Mouse (Mus musculus) spleen, postnatal 10 days (tissue): Measurements from ENCODE around the gene AL731706.2.
"Not testable (repeated sequence)": the region's sequence is repeated elsewhere in the genome, so short reads cannot be mapped to it uniquely, and the experiment has no call there.

Source experiments
- DNase-seq, 2 experiments: peaks; one replicate each; pipeline ENCODE4 v3.0.0; 2021 to 2022; ENCODE audit warnings: low spot score in 2 of 2

AL731706.2 gene

GRCm38 (mm10) chr2:136885579-136885978 is at the start of gene AL731706.2:
Gene AL731706.2 (minus strand): TSS chr2:136885679.
- DNase-seq: no peak

GRCm38 (mm10) chr2:136921003-136921408 is 35.5 kb upstream of the AL731706.2 start:
- DNase-seq: peak; percentile 8 to 14

- no peak for DNase-seq
Observed at GRCm38 (mm10) chr2:136920257-136920993, 34.9 kb upstream of the AL731706.2 start.

GRCm38 (mm10) chr2:136919433-136919832 is 34.0 kb upstream of the AL731706.2 start:
- DNase-seq: no peak

- no peak for DNase-seq
Observed at GRCm38 (mm10) chr2:136914334-136914902, 28.9 kb upstream of the AL731706.2 start.

GRCm38 (mm10) chr2:136913021-136913420 is 27.5 kb upstream of the AL731706.2 start:
- no peak for DNase-seq

GRCm38 (mm10) chr2:136911958-136912411 is 26.5 kb upstream of the AL731706.2 start:
- DNase-seq: no peak

GRCm38 (mm10) chr2:136909298-136909697 is 23.8 kb upstream of the AL731706.2 start:
- DNase-seq: no peak

- DNase-seq: no peak
Observed at GRCm38 (mm10) chr2:136908596-136908995, 23.1 kb upstream of the AL731706.2 start.

- DNase-seq: no peak
Observed at GRCm38 (mm10) chr2:136896131-136896530, 10.7 kb upstream of the AL731706.2 start.

GRCm38 (mm10) chr2:136894494-136894893 is 9.0 kb upstream of the AL731706.2 start:
- no peak for DNase-seq

GRCm38 (mm10) chr2:136891951-136892371 is 6.5 kb upstream of the AL731706.2 start:
- peak; percentile 87 to 92 for DNase-seq

- DNase-seq: peak; percentile 98 to 99
Observed at GRCm38 (mm10) chr2:136891068-136891950, 5.8 kb upstream of the AL731706.2 start, which contains the start of the genes Slx4ip, AL731706.1 and Mkks. Gene Slx4ip (plus strand): TSS chr2:136891218. Gene AL731706.1 (minus strand): TSS chr2:136891389. Gene Mkks (minus strand): TSS chr2:136891389.

GRCm38 (mm10) chr2:136890716-136891067 is 5.2 kb upstream of the AL731706.2 start:
- not testable (repeated sequence) for DNase-seq

GRCm38 (mm10) chr2:136886846-136887245 is 1.4 kb upstream of the AL731706.2 start:
- peak in 1 of 2 experiments; percentile 30 for DNase-seq

- DNase-seq: no peak
Observed at GRCm38 (mm10) chr2:136854543-136855388, 30.7 kb downstream of the AL731706.2 start.

GRCm38 (mm10) chr2:136850366-136850765 is 35.1 kb downstream of the AL731706.2 start:
- DNase-seq: no peak

GRCm38 (mm10) chr2:136837994-136838393 is 47.5 kb downstream of the AL731706.2 start:
- DNase-seq: no peak

GRCm38 (mm10) chr2:136835882-136836281 is 49.6 kb downstream of the AL731706.2 start:
- DNase-seq: no peak
